Mouse (Mus musculus): Measurements from ENCODE around the gene Pofut1. TPM values are rescaled to one million over a fixed set of nuclear protein-coding genes. Genes with fewer than 3 reads are reported as not detected.

Gene Pofut1
- polyA plus RNA-seq (2017; shearing (Covaris generic)): 23.5 TPM

DNA sequence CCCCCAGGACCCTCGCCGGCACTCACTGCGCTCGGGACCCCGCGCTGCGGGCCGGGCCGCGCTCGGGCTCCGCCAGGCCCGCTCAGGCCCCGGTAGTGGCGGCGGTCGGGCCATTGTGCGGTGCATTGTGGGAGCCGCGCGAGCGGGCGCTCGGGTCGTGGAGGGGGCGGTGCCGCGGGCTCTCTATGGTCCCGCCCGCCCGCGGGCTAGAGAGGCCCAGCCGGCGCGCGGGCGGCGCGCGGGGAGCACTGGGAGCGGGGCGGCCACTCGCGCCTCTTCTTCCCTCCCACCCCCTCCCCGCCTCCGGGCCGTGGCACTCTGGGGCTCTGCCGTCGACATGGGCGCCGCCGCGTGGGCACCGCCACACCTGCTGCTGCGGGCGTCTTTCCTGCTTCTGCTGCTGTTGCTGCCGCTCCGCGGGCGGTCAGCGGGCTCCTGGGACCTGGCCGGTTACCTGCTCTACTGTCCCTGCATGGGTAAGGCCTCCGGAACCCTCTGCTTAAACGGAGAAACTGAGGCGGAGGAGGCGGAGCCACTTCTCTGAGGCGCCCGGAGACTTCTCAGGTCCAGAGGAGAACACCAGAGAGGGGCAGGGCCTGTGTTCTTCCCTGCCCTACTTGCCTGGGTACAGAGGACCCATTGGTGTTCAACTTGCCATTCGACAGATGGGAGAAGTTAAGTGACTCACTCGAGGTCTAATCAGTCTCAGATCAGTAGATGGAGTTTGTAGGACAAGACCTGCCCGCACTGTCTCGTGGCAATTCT lies at the start of gene Pofut1, which contains the start of gene Plagl2:
TSS of gene Pofut1 (plus strand) at position 284 of the 765 bp plus-strand sequence.
TSS of gene Plagl2 (minus strand) at position 177 of the 765 bp plus-strand sequence.

DNA sequence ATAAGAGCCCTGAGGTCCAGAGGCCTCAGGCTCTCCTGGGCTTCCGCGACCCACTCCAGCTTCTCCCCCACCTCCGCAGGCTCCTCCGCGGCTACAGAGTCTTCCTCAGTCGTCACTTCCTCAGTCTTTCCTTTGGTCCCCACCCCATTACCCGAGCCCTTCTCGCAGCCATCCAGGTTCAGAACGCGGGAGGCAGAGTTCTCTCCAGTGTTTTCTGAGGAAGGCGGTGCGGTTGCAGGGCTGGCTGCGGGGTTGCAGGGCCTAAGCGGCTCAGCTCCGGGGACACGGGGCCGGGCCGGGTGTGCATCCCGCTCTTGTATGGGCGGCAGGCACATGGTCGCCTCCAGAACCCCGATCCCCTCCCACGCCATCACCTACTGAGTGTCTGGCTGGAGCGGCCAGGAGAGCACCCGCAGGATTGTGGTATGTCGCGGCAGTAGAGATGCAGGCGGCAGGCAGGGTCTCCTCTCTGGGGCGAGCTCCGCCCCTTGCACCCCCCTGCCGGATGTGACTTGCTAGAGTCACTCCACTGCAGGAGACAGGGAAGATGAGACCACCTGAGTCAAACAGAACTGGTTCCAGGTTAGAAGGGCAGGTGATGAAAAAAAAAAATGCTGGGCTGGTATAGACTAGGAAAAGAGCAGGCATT lies 16.3 kb upstream of the Pofut1 start, which contains the start of gene Tspyl3:
TSS of gene Tspyl3 (minus strand) at position 496 of the 649 bp plus-strand sequence.

DNA sequence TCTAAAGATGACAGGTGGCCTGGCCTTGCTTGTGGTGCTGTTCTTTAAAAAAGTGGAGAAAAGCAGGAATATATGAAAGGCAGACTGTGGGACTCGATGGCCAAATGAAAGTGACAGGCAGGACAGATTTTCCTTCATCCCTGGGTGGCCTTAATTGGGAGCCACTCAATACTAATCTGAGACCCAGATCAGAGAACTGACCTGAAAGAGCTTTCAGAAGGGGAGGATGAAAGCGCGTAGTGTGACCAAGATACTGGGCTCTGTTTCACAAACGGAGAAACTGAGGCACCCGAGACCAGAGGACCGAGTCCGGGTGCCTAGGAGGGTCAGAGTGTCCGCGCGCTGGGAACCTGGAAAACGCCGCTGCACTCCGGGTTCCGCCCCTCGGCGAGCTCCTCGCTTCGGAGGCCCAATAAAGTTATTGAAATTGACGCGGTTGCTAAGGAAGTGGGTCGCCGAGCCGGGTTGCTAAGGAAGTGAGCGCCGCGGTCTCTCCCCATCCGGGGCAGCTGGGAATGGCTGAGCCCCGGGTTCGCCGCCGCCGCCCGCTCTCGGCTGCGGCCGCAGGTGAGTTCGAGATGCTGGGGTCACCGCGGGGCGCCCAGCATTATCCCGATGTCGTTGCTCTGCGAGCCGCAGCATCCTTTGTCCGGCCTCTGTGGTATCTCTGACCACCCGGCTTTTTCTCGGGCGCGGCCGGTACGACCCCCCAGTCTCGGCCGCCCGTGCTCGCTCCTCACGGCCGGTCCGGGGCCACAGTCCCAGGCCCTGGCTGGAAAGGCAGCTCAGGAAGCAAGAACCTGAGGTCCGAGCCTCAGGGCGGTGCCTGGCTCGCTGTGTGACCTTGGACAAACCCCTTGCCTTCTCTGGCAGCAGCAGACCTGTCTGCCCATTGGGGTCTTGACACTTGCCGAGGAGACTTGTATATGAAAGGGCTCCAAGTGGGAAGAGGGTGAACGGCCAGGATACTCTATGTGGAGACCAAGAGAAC lies 49.9 kb downstream of the Pofut1 start, which contains the start of gene Kif3b:
TSS of gene Kif3b (plus strand) at position 476 of the 991 bp plus-strand sequence.

Other genes with a start within 250 kb of the Pofut1 start
- gene Pdrg1, start 226.1 kb upstream of the Pofut1 start, polyA plus RNA-seq (2017; shearing (Covaris generic)): 200 TPM
- gene Xkr7, start 209.7 kb upstream of the Pofut1 start, polyA plus RNA-seq (2017; shearing (Covaris generic)): not detected
- gene Ccm2l, start 175.6 kb upstream of the Pofut1 start, polyA plus RNA-seq (2017; shearing (Covaris generic)): not detected
- gene Hck, start 133.1 kb upstream of the Pofut1 start, polyA plus RNA-seq (2017; shearing (Covaris generic)): 0.77 TPM
- 71.9 TPM for gene Tm9sf4, start 80.2 kb upstream of the Pofut1 start, polyA plus RNA-seq (2017; shearing (Covaris generic))
- 41.5 TPM for gene Tspyl3, start 16.1 kb upstream of the Pofut1 start, polyA plus RNA-seq (2017; shearing (Covaris generic))
- 13.7 TPM for gene Plagl2, start 107 bp upstream of the Pofut1 start, polyA plus RNA-seq (2017; shearing (Covaris generic))
- gene Kif3b, start 49.9 kb downstream of the Pofut1 start, polyA plus RNA-seq (2017; shearing (Covaris generic)): 26.7 TPM
- 14.9 TPM for gene Asxl1, start 104.3 kb downstream of the Pofut1 start, polyA plus RNA-seq (2017; shearing (Covaris generic))